Mouse (Mus musculus): ENCODE data around the gene Atp2a2. TPM values are rescaled to one million over a fixed set of nuclear protein-coding genes. Genes with fewer than 3 reads are reported as not detected.

Gene Atp2a2
- total RNA-seq, 1 experiment: 372 TPM

DNA sequence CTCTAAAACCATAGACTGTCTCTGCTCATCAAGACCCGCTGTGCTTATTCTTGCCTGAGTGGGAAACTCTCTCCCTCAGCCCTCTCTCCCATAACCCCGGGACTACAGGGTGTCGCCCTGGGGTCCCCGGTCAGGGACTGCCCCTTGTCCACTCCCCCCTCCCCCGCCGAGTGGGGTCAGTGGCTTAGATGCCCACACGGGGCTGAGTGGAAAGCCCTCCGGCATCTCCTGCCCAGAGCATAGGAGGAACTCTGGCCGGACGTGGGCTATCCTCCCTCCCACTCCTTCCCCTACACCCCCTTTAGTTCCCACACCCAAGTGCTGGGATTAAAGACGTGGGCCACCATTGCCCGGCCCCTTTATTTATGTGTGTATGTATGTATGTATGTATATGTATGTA is 86.6 kb downstream of the Atp2a2 start:
- Histone ChIP-seq H3K9me3 (ENCODE audit: control insufficient read depth, insufficient read depth, low read depth, low read length) (no peaks in the 10 kb centered on the region), H3K9ac (ENCODE audit: insufficient read depth, low read depth, low read length, poor library complexity, severe bottlenecking) (no peak overlapping the region), H3K36me3 (ENCODE audit: control insufficient read depth, insufficient read depth, low read length, poor library complexity, severe bottlenecking) (no peaks in the 10 kb centered on the region), H3K27ac (ENCODE audit: insufficient read depth, low read depth, low read length, poor library complexity, severe bottlenecking) (no peak overlapping the region), H3K4me1 (ENCODE audit: control insufficient read depth in 2 of 2, insufficient read depth in 2 of 2, low read length in 2 of 2, poor library complexity in 1 of 2) (0 out of 4 replicates have a peak, but pooled peaks cover 0 to 2% of the 10 kb centered on the region in 2 experiments), H3K4me3 (ENCODE audit: insufficient read depth in 1 of 2, low read depth in 1 of 2, low read length in 2 of 2, poor library complexity in 1 of 2, severe bottlenecking in 1 of 2) (no peak overlapping the region)
- TF ChIP-seq MAFK (IDR thresholded peaks at IDR 0.05; ENCODE audit: insufficient read depth, low read depth, low read length) (no peak), ZNF384 (IDR thresholded peaks at IDR 0.05; ENCODE audit: low read depth, low read length) (no peak), CHD2 (IDR thresholded peaks at IDR 0.05; ENCODE audit: low read depth, low read length) (no peak), ZC3H11A (IDR thresholded peaks at IDR 0.05; ENCODE audit: borderline replicate concordance, low read depth, low read length) (no peak), HCFC1 (IDR thresholded peaks at IDR 0.05; ENCODE audit: borderline replicate concordance, insufficient read depth, low read length) (no peak)
- no peak for DNase-seq (ENCODE audit: low read depth, low spot score)
- in situ Hi-C loops (cut with MboI; ENCODE audit: low sequenced_read_pairs in 2 of 2, unreplicated experiment in 2 of 2): no loop called here

DNA sequence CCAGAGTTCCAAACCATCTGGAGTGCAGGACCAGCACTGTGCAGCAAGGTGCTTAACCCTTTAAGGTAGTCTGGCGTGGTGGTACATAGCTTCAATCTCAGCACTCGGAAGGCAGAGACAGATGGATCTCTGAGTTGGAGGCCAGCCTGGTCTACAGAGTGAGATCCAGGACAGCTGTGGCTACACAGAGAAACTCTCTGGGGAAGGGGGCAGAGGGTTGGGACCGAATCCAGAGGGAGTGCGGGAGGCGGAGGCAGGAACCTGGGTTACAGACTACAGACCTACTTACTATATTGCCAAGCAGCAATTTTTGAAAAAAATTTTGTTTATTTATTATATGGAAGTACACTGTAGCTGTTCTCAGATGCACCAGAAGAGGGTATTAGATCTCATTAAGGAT is 87.7 kb downstream of the Atp2a2 start:
- Histone ChIP-seq H3K9me3 (ENCODE audit: control insufficient read depth, insufficient read depth, low read depth, low read length) (no peaks in the 10 kb centered on the region), H3K4me1 (ENCODE audit: control insufficient read depth in 2 of 2, insufficient read depth in 2 of 2, low read length in 2 of 2, poor library complexity in 1 of 2) (peaks cover 0 to 6% of the 10 kb centered on the region in 2 experiments; a peak in 1 of 4 replicates), H3K4me3 (ENCODE audit: insufficient read depth in 1 of 2, low read depth in 1 of 2, low read length in 2 of 2, poor library complexity in 1 of 2, severe bottlenecking in 1 of 2) (no peak overlapping the region), H3K36me3 (ENCODE audit: control insufficient read depth, insufficient read depth, low read length, poor library complexity, severe bottlenecking) (no peaks in the 10 kb centered on the region), H3K9ac (ENCODE audit: insufficient read depth, low read depth, low read length, poor library complexity, severe bottlenecking) (no peak overlapping the region), H3K27ac (ENCODE audit: insufficient read depth, low read depth, low read length, poor library complexity, severe bottlenecking) (no peak overlapping the region)
- DNase-seq (ENCODE audit: low read depth, low spot score): no peak
- TF ChIP-seq HCFC1 (IDR thresholded peaks at IDR 0.05; ENCODE audit: borderline replicate concordance, insufficient read depth, low read length): no peak
- no peak for TF ChIP-seq MAFK (IDR thresholded peaks at IDR 0.05; ENCODE audit: insufficient read depth, low read depth, low read length)
- in situ Hi-C loops (cut with MboI; ENCODE audit: low sequenced_read_pairs in 2 of 2, unreplicated experiment in 2 of 2): no loop called here

GRCm38 (mm10) chr5:122412826-122413225 is 89.2 kb downstream of the Atp2a2 start:
- in situ Hi-C loops (cut with MboI; ENCODE audit: low sequenced_read_pairs in 2 of 2, unreplicated experiment in 2 of 2): no loop called here
- DNase-seq (ENCODE audit: low read depth, low spot score): no peak
- TF ChIP-seq CHD2 (IDR thresholded peaks at IDR 0.05; ENCODE audit: low read depth, low read length): no peak
- TF ChIP-seq MAFK (IDR thresholded peaks at IDR 0.05; ENCODE audit: insufficient read depth, low read depth, low read length): no peak
- no peak for TF ChIP-seq ZC3H11A (IDR thresholded peaks at IDR 0.05; ENCODE audit: borderline replicate concordance, low read depth, low read length)
- TF ChIP-seq ZNF384 (IDR thresholded peaks at IDR 0.05; ENCODE audit: low read depth, low read length): no peak
- no peak for TF ChIP-seq HCFC1 (IDR thresholded peaks at IDR 0.05; ENCODE audit: borderline replicate concordance, insufficient read depth, low read length)

DNA sequence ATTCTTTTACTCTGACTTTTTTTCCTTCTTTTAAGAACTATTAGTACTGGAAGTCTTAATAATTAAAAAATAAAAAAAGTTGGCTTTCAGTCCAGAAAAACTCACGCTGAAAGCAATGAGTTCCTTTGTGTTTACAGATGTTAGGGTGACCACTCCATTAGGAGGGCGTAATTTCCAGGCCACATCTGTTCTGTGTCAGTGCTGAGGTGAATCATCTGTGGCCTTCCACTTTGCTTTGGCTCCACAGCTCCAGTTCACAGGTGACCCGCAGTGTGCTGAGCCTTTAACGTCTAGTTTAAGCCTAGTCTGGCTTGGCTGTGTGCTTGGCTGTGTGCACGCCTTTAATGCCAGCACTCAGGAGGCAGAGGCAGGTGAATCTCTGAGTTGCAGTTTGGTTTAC is 90.1 kb downstream of the Atp2a2 start:
- TF ChIP-seq ZNF384 (IDR thresholded peaks at IDR 0.05; ENCODE audit: low read depth, low read length) (no peak), HCFC1 (IDR thresholded peaks at IDR 0.05; ENCODE audit: borderline replicate concordance, insufficient read depth, low read length) (no peak), ZC3H11A (IDR thresholded peaks at IDR 0.05; ENCODE audit: borderline replicate concordance, low read depth, low read length) (no peak), MAFK (IDR thresholded peaks at IDR 0.05; ENCODE audit: insufficient read depth, low read depth, low read length) (no peak), CHD2 (IDR thresholded peaks at IDR 0.05; ENCODE audit: low read depth, low read length) (no peak)
- Histone ChIP-seq H3K4me3 (ENCODE audit: insufficient read depth in 1 of 2, low read depth in 1 of 2, low read length in 2 of 2, poor library complexity in 1 of 2, severe bottlenecking in 1 of 2) (no peak overlapping the region), H3K27ac (ENCODE audit: insufficient read depth, low read depth, low read length, poor library complexity, severe bottlenecking) (no peak overlapping the region), H3K36me3 (ENCODE audit: control insufficient read depth, insufficient read depth, low read length, poor library complexity, severe bottlenecking) (no peaks in the 10 kb centered on the region), H3K9ac (ENCODE audit: insufficient read depth, low read depth, low read length, poor library complexity, severe bottlenecking) (no peak overlapping the region), H3K9me3 (ENCODE audit: control insufficient read depth, insufficient read depth, low read depth, low read length) (no peaks in the 10 kb centered on the region), H3K4me1 (ENCODE audit: control insufficient read depth in 2 of 2, insufficient read depth in 2 of 2, low read length in 2 of 2, poor library complexity in 1 of 2) (peaks cover 0 to 6% of the 10 kb centered on the region in 2 experiments; a peak in 1 of 4 replicates)
- in situ Hi-C loops (cut with MboI; ENCODE audit: low sequenced_read_pairs in 2 of 2, unreplicated experiment in 2 of 2): no loop called here
- DNase-seq (ENCODE audit: low read depth, low spot score): no peak

More at GRCm38 (mm10) chr5:122412826-122413225, 89.2 kb downstream of the Atp2a2 start:
- H3K27ac ChIP-seq (ENCODE audit: insufficient read depth, low read depth, low read length, poor library complexity, severe bottlenecking): no peak overlapping the region
- no peak overlapping the region for H3K9ac ChIP-seq (ENCODE audit: insufficient read depth, low read depth, low read length, poor library complexity, severe bottlenecking)
- no peak overlapping the region for H3K4me3 ChIP-seq (ENCODE audit: insufficient read depth in 1 of 2, low read depth in 1 of 2, low read length in 2 of 2, poor library complexity in 1 of 2, severe bottlenecking in 1 of 2)
- H3K4me1 ChIP-seq (ENCODE audit: control insufficient read depth in 2 of 2, insufficient read depth in 2 of 2, low read length in 2 of 2, poor library complexity in 1 of 2): peaks cover 0 to 6% of the 10 kb centered on the region in 2 experiments; a peak in 1 of 4 replicates
- H3K36me3 ChIP-seq (ENCODE audit: control insufficient read depth, insufficient read depth, low read length, poor library complexity, severe bottlenecking): no peaks in the 10 kb centered on the region
- H3K9me3 ChIP-seq (ENCODE audit: control insufficient read depth, insufficient read depth, low read depth, low read length): no peaks in the 10 kb centered on the region

All from ES-E14 (cell line).